Mouse (Mus musculus) cerebellum, adult 2 months (tissue): ENCODE measurements around the gene Ptpra.

Experiments
- CTCF ChIP-seq: fragments of 200-500 bp; IDR thresholded peaks from 2 replicates; pipeline ENCODE4 v1.5.1; 2011; ENCODE audit warnings: low read depth, mild to moderate bottlenecking, control low read depth, low read length, moderate library complexity, borderline replicate concordance; ENCODE audit not compliant: insufficient read depth
- POLR2A ChIP-seq: fragments of 200-500 bp; IDR thresholded peaks from 2 replicates; pipeline ENCODE4 v1.6.1; 2011; ENCODE audit warnings: low read length, control low read depth, borderline replicate concordance; ENCODE audit not compliant: insufficient read depth

GRCm38 (mm10) chr2:130482177-130482576 lies 32.1 kb downstream of the Ptpra start:
- TF ChIP-seq POLR2A (no peak), CTCF (no peak)
